Mouse (Mus musculus) olfactory bulb, adult 2 months (tissue): ENCODE data around the gene Ak1. TPM values are rescaled to one million over a fixed set of nuclear protein-coding genes. Genes with fewer than 3 reads are reported as not detected.
A peak's percentile ranks its signal among the peaks of the same experiment; 100 is the strongest.

ENCODE experiments used
- H3K27ac ChIP-seq: fragments of 200-500 bp; 2 replicates; pipeline ENCODE4 v1.5.1; 2012; ENCODE audit warnings: low read depth, low read length; ENCODE audit not compliant: insufficient read depth
- H3K4me1 ChIP-seq: fragments of 200-500 bp; 2 replicates; pipeline ENCODE4 v1.6.1; 2012; ENCODE audit warnings: low read length; ENCODE audit not compliant: control insufficient read depth, insufficient read depth
- H3K4me3 ChIP-seq: fragments of 200-500 bp; 2 replicates; pipeline ENCODE4 v1.5.1; 2012; ENCODE audit warnings: mild to moderate bottlenecking, low read depth, low read length, moderate library complexity; ENCODE audit not compliant: insufficient read depth
- CTCF ChIP-seq: fragments of 200-500 bp; IDR thresholded peaks from 2 replicates; pipeline ENCODE4 v1.5.1; 2012; ENCODE audit warnings: low read depth, mild to moderate bottlenecking, low read length, moderate library complexity; ENCODE audit not compliant: insufficient read depth
- POLR2A ChIP-seq: fragments of 200-500 bp; IDR thresholded peaks from 2 replicates; pipeline ENCODE4 v1.6.1; 2012; ENCODE audit warnings: mild to moderate bottlenecking, low read depth, low read length, moderate library complexity; ENCODE audit not compliant: insufficient read depth
- WGBS: fragments of 180-500 bp; shearing (Covaris S2); methylation state at CpG from one replicate; pipeline ENCODE4 v1.1.7; 2018; 5-methylcytosine and 5-hydroxymethylcytosine counted together
- polyA plus RNA-seq: library from polyadenylated mRNA; stranded (reverse); fragments of >200 nt; gene quantifications from 2 replicates; pipeline ENCODE4 v1.2.4, GENCODE M21; 2012; ENCODE audit warnings: low replicate concordance; ENCODE audit not compliant: missing spikeins, insufficient read depth, insufficient read length

Ak1 gene
- polyA plus RNA-seq, 1 experiment: not detected

DNA sequence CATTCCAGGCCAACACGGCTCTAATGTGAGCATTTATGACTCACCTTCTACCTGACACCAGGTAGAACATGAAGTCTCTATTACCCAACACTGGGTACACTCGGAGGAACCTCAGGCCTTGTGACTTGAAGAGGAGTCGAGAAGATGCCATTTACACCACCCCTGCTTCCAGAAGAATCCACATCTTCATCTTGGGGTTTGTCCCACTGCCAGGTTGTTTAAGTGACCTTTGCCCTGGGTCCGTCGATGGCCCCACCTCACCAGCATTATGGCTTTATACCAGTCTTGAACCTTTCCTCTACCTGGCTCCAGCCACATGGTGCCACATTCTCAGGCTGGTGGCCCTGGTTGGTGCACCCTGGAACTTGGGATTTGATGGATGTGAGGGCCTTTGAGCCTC, 24.3 kb upstream of the Ak1 start:
- Histone ChIP-seq H3K4me3 (no peak overlapping the region), H3K27ac (no peak overlapping the region), H3K4me1 (no peaks in the 10 kb centered on the region)
- TF ChIP-seq CTCF: no peak
- WGBS: 89% methylated on average over 5 of the region's 5 CpGs

GRCm38 (mm10) chr2:32597699-32598098, 23.9 kb upstream of the Ak1 start:
- Histone ChIP-seq H3K4me3 (no peak overlapping the region), H3K4me1 (peaks cover 4% of the 10 kb centered on the region; the same call in 1 of the 2 replicates), H3K27ac (no peak overlapping the region)
- TF ChIP-seq POLR2A: no peak
- TF ChIP-seq CTCF: no peak
- 91% methylated on average over 5 of the region's 5 CpGs for WGBS

DNA sequence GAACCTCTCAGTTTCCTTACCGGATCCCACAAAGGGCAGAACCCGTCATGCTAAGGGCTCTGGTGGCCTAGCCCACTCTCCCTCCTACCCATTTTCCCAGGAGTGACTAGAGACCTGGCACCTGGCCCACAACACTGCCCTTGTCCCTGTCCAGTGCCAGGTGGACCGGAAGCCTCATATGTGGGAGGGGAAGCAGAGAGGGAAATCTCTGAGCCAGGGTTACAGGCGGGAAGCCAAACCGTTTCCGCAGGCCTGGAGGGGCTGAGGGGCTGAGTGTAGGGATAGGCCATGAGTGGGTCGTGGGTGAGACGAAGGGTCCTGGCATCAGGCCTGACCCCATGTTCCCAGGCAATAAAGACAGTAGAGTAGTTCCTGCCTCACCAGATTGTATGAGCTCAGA, 23.1 kb upstream of the Ak1 start:
- Histone ChIP-seq H3K27ac (no peak overlapping the region), H3K4me1 (peaks cover 4% of the 10 kb centered on the region; the same call in 1 of the 2 replicates), H3K4me3 (no peak overlapping the region)
- WGBS: 67% methylated on average over 8 of the region's 8 CpGs
- no peak for TF ChIP-seq CTCF
- no peak for TF ChIP-seq POLR2A

- H3K27ac ChIP-seq: no peak within 1 kb of the TSS
These were observed 22.1 kb upstream of the Ak1 start, which contains the start of gene St6galnac6 for GRCm38 (mm10) chr2:32599409-32599808. Gene St6galnac6, plus strand, starts transcription at chr2:32599709.

DNA sequence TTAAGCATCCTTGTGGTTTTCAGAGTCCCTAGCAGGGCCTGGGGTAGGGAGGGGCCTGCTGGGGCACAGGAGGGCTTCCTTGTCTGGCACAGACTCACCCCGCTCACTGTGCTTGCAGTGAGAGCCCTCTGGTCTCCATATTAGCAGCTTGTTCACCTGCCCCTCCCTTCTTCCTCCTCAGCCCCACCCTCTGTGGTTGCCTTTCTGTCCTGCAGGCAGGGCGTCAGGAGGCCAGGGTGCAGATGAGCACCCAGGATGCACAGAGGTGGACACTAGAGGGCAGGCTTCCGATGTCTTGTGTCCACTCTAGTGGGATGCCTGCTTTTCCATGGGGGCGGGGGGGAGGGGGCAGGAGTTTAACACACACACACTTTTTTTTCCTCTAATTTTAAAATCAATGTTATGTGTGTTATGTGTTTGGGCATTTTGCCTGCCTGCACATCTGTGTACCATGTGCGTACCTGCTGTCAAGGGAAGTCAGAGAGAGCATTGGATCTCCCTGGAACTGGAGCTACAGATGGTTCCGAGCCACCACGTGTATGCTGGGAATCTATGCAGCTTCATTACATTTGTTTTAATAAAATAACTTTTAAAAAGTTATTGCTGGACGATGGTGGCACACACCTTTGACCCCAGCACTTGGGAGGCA, 20.0 kb upstream of the Ak1 start:
- 45% methylated on average over 8 of the region's 8 CpGs for WGBS
- Histone ChIP-seq H3K4me3 (no peak overlapping the region), H3K27ac (no peak overlapping the region), H3K4me1 (peaks cover 4% of the 10 kb centered on the region; the same call in 1 of the 2 replicates)
- TF ChIP-seq POLR2A (no peak), CTCF (no peak)

More at GRCm38 (mm10) chr2:32599409-32599808, 22.1 kb upstream of the Ak1 start, which contains the start of gene St6galnac6:
- no peak for TF ChIP-seq POLR2A
- TF ChIP-seq CTCF: no peak
- WGBS: 94% methylated on average over 3 of the region's 3 CpGs
- peaks cover 4% of the 10 kb centered on the region; the same call in 1 of the 2 replicates for H3K4me1 ChIP-seq
- no peak within 1 kb of the TSS for H3K4me3 ChIP-seq

GRCm38 (mm10) chr2:32602600-32603054, 18.9 kb upstream of the Ak1 start:
- Histone ChIP-seq H3K27ac (no peak overlapping the region), H3K4me3 (peak overlapping the region; percentile 17)
- WGBS: under 1% methylated on average over 11 of the region's 11 CpGs

GRCm38 (mm10) chr2:32604631-32605030, 16.9 kb upstream of the Ak1 start:
- 53% methylated on average over 10 of the region's 10 CpGs for WGBS
- Histone ChIP-seq H3K4me3 (no peak overlapping the region), H3K27ac (no peak overlapping the region), H3K4me1 (peaks cover 25% of the 10 kb centered on the region)
- TF ChIP-seq POLR2A: no peak
- TF ChIP-seq CTCF: no peak

More at GRCm38 (mm10) chr2:32602600-32603054, 18.9 kb upstream of the Ak1 start:
- peak; percentile 86; the same call in 1 of the 2 replicates for TF ChIP-seq CTCF
- TF ChIP-seq POLR2A: no peak
- peaks cover 8% of the 10 kb centered on the region for H3K4me1 ChIP-seq

DNA sequence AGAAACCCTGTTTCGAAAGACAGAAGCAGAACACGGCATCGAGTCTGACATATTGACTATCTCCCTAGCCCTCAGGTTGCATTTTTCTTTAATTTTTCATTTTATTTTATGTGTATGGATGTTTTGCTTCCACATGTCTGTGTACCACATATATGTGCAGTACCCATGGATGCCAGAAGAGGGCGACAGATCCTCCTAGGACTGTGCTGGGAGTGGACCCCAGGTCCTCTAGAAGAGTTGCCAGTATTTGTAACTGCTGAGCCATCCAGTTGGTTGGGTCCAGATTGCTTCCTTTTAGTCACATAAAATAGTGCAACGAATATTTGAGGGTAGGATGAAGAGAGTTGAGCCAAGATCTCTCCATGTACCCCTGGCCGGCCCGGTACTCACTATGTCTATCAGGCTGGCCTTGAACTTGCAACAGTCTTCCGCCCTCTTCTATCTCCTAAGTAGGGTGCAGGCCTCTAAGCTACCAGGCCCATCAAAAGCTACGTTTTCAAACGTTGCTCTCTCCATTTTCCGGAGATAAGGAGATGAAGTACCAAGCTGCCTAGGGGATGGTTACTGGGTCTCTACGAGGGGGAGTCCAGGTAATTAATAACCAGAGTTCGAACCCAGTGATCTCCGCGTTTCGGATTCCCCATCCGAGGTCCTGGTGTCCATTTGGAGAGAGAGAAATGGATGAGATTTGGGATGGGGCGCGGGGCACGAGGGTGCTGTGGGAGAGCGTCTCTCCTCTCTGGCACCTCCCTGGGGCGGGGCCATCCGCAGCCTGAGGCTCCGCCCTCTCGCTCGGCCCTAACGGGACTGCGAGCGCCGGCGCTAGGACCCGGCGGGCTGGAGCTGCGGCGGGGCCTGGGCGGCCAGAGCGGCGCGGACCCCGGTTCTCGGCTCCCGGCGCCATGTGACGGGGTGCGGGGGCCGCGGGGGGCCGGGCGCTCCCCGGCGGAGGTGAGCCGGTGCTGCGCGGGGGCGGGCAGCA, 15.1 kb upstream of the Ak1 start:
- Histone ChIP-seq H3K4me3 (peak overlapping the region; percentile 93), H3K4me1 (peaks cover 28% of the 10 kb centered on the region), H3K27ac (no peak overlapping the region)
- WGBS: 12% methylated on average over 55 of the region's 55 CpGs
- no peak for TF ChIP-seq POLR2A
- no peak for TF ChIP-seq CTCF
